Mouse (Mus musculus): ENCODE data around the gene Sh3bp2.

Sh3bp2 gene

GRCm38 (mm10) chr5:34525663-34526476, at the start of gene Sh3bp2:
Gene Sh3bp2 (plus strand): TSS chr5:34525838.
- DNase-seq = peak; percentile 76 to 87

- DNase-seq = no peak
Observed at GRCm38 (mm10) chr5:34480926-34481325, 44.7 kb upstream of the Sh3bp2 start.

GRCm38 (mm10) chr5:34485731-34486130, 39.9 kb upstream of the Sh3bp2 start:
- no peak for DNase-seq

GRCm38 (mm10) chr5:34487320-34488090, 38.1 kb upstream of the Sh3bp2 start:
- DNase-seq = no peak

DNA sequence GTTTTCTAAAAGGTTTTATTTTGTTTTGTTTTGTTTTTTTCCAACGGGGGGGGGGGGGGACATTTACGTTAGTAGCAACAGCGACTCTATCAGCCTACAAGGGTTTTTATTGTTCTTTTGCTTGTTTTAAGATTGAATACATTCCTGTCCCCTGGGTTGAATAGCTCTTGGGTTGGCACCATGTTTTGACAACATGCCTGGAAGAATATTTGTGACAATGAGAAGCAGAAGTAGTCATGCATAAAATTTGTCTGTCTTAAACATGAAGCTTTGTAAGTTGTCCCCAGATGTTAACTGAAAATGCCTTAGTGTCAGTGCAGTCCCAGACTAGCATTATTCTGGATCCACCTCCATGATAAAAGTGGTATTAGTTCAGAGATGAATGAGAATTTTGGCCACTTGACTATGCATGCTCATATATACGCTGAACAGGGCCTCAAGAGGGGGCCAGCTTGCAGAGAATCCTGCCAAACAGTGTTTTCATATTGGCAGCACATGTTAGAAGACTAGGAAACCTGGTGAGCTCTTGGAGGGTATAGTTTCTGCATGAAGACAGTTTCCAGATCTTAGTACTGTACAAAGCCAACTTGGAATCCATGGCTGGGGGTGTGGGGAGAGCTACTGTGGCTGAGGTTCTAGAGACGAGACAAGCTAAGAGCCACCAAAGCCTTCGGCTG, 36.8 kb upstream of the Sh3bp2 start:
- DNase-seq = no peak

- DNase-seq = no peak
Observed at GRCm38 (mm10) chr5:34489418-34489787, 36.2 kb upstream of the Sh3bp2 start.

DNA sequence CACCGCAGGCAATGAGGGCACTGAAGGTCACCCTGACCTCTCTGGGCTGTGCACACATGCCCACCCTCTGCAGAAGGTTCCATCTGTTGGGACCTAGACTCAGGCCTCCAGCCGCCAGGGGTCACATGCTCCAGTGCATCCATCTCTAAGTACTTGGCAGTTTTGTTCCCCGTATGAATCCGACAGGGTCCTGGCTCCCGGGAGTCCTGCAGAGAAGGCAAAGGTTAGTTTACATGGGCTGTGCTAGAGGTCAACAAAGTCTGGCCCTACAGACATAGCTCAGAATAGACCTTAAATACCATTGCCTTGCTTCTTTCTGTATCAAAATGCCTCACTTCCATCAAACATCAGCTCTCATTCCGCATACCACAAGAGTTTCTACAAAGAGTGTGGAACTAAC, 28.9 kb upstream of the Sh3bp2 start:
- no peak for DNase-seq

GRCm38 (mm10) chr5:34500886-34501285, 24.8 kb upstream of the Sh3bp2 start:
- no peak for DNase-seq

- no peak for DNase-seq
Observed at GRCm38 (mm10) chr5:34501588-34501987, 24.1 kb upstream of the Sh3bp2 start.

GRCm38 (mm10) chr5:34502411-34502810, 23.2 kb upstream of the Sh3bp2 start:
- no peak for DNase-seq

- no peak for DNase-seq
Observed at GRCm38 (mm10) chr5:34502821-34503220, 22.8 kb upstream of the Sh3bp2 start.

DNA sequence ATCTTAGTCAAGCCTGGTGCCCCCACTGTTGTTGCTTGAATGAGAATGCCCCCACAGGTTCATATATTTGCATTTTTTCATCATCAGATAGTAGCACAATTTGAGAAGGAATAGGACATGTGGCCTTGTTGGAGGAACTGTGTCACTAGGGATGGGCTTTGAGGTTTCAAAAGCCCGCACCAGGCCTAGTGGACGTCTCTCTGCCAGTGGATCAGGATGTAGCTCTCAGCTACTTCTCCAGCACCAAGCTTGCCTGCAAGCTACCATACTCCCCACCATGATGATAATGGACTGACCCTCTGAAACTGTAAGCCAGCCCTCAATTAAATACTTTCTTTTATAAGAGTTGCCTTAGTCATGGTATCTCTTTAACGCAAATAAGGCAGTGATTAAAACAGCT, 13.2 kb upstream of the Sh3bp2 start:
- no peak for DNase-seq

DNA sequence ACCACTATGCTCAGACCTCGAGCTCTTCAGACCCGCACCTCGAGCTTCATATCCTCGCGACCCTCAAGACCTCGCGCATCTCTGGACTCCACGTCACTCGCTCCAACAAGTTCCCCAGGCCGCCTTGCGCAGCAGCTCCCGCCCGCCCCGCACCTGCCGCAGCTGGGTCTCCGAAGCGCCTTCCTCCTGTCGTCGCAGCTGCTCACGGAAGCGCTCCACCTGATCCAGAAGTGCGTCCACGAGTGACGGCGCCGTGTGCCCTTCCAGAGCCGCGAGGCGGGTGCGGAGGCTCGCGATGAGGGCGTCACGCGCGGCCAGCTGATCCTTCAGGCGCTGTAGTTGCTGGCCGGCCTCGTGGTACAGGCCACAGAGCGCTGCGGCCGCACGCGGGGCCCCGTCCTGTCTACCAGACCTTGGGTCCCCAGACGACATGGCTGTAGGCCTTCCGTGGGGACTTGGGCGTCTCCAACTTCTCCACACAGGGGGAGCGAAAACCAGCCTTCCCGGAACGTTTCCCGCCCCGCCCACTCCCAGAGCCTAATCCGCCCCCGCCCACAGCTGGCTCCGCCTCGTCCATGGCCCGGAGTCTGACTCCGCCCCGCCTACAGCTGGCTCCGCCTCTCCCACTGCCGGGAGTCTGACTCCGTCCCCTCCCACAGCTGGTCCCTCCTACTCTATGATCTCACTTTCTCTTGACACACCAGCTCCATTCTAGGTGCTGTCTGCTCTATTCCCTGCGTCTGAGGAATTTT, 12.0 kb upstream of the Sh3bp2 start, which contains the start of gene Tnip2:
TSS of gene Tnip2 (minus strand) at position 526 of the 752 bp plus-strand sequence.
- peak; percentile 46 to 68 for DNase-seq

DNA sequence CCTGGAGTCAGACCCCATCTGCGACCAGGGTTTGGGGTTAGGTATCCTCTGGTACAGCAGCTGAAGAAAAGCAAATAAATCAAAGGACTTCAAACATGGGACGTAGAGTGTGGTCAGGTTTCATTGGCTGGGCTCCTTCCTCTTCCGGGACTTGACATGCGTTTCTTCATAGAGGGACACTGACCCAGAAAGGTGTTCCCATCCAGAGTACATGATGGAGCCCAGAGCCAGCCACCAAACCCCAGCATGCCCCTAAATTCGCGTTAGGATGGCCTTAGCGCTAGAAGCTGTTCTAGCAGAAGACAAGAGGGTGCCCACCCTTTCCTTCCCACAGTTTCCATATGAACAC, 11.4 kb upstream of the Sh3bp2 start:
- DNase-seq = no peak

- no peak for DNase-seq
Observed at GRCm38 (mm10) chr5:34515096-34515495, 10.5 kb upstream of the Sh3bp2 start.

- peak; percentile 80 to 81 for DNase-seq
Observed at GRCm38 (mm10) chr5:34517913-34518312, 7.7 kb upstream of the Sh3bp2 start.

DNA sequence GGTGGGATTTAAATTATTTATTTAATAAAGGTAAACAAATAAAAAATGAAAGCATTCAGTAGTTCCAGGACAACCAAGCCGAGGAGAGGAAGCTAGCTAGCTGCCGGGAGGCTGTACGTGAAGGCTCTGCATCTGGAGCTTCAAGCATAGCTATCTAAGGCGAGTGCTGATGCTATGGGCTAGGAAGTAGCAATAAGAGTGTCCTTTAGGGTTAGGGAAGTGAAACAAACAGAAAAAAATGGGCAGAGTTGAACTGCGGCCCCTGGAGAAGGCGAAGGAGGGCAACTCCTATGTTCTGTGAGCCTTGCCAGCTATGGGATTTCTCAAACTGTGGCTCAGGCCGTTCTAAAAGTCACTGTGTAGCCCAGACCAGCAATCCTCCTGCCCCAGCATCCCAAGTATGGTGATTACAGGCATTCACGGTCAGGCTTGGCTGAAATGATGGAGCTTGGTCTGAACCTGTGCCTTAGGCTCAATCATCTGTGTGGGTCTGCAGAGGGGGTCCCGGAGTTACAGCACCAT, 6.2 kb upstream of the Sh3bp2 start:
- DNase-seq = no peak

DNA sequence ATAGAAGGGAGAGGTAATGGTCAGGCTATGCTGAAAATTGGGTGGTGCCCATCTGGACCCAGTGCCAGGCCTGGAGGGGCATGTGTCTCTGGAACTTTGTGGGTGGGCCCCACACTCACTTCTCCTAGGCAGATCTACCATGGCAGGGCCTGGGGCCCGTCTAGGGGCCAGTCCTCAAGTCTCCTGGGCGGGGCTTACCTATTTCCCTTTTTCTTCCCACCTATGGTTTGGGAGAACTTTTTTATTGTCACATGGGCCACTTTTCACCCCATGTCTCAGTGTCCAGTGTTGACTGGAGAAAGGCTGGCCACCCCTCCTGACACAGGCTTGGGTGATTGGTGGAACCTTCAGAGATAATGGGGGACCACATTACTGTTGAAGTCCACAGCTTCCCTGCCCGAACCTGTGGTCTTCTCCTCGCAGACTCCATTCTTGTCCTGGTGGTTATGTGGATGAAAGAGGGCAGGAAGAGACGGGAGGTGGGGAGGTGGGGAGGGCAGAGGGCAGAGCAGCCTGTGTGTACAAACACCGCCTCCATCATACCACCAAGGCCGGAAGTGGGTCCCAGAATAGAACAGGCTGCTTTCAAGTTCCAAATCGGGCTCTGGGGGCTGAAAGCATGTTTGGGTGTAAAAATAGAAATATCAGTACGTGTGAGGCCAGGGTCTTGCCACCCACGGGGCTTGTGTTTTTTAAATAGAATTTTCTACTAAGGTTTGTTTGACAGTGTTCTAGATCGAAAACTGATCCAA, 5.0 kb upstream of the Sh3bp2 start:
- DNase-seq = no peak

DNA sequence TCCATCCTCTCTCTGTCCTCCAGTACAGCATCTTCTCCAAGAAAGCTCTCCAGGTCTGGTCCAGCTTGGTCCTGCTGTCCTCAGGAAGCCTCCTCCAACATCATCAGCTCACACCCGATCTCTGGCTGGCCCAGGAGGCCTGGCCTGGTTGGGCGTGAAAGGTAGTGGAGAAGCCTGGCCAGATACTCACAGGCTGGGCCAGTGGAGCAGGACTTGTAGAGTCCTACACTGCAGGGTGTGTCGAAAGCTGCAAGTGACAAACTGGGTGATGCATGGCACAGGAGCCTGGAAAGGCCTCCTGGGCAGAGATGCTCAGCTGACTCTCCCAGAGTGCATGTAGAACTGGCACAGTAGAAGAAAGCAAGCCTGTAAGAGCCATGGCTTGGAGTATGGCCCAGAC, 4.3 kb upstream of the Sh3bp2 start:
- DNase-seq = no peak

DNA sequence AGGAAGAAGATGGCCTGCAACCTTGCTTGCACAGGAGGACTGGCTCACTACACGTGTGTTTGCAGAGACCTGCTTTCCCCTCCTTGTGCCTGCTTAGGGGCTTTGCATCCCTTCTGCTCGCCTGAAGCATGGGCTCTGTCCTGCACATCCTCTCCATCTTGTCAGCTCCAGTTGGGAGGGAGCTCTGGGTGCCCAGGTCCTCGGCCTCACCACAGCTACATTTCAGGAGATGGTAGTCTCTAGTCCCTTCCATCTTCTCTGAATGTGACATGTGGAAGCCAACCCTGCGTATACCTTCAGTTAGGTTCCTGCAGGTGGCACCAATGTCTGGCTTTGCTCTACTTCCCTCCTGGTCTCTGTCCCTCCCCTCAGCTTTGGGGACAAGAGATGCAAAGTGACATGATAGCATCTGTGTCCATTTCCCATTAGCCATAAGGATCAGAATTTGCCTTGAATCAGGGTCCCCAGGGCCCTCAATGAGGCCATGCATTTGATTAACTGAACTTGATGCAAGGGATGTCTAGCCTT, 1.6 kb upstream of the Sh3bp2 start:
- no peak for DNase-seq

DNA sequence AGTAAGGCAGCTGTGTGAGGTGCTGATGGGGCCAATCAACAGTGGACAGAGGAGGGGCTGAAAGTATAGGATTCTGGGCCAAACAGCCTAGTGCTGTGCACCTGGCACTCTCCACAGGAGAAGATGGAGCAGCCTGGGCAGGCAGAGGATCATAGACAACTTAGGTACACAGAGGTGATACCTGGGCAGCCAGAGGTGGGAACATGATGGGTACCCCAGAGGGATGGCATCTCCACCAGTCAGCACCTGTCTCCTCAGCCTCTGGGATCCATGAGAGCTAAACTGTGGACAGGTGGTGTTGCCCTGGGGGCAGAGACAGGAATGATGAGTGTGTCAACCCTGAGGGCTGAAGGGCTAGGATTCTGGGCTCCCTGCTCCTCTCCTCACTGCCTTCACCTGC, 1.1 kb upstream of the Sh3bp2 start:
- no peak for DNase-seq

GRCm38 (mm10) chr5:34526477-34526775, 788 bp downstream of the Sh3bp2 start:
- DNase-seq = no peak
